Mouse (Mus musculus) brain, embryonic 14.5 days (tissue): ENCODE measurements around the gene Tlr9. TPM values are rescaled to one million over a fixed set of nuclear protein-coding genes. Genes with fewer than 3 reads are reported as not detected.

Experiments
- DNase-seq: peaks from one replicate; pipeline ENCODE4 v3.0.0-alpha.2; 2011; ENCODE audit warnings: low read depth
- CTCF ChIP-seq: fragments of 200-500 bp; IDR thresholded peaks from 2 replicates; pipeline ENCODE4 v1.5.1; 2012; ENCODE audit warnings: inconsistent platforms, mild to moderate bottlenecking, moderate library complexity, borderline replicate concordance; ENCODE audit not compliant: insufficient read depth, insufficient read length; ENCODE audit errors: extremely low read depth
- POLR2A ChIP-seq: fragments of 200-500 bp; IDR thresholded peaks from 2 replicates; pipeline ENCODE4 v1.6.1; 2012; ENCODE audit warnings: mild to moderate bottlenecking, inconsistent platforms, borderline replicate concordance; ENCODE audit not compliant: poor library complexity, insufficient read depth, insufficient read length, severe bottlenecking; ENCODE audit errors: extremely low read depth
- polyA plus RNA-seq: library from polyadenylated mRNA; depleted of rRNA; stranded (reverse); fragments of >200 nt; gene quantifications from 2 replicates; pipeline ENCODE4 v1.2.3, GENCODE M21; 2012; rRNA removed

Gene Tlr9
- polyA plus RNA-seq, 1 experiment: 0.45 TPM

- DNase-seq: no peak
- TF ChIP-seq POLR2A (no peak), CTCF (no peak)
These were observed 52.3 kb downstream of the Tlr9 start for GRCm38 (mm10) chr9:106274652-106275180.

DNA sequence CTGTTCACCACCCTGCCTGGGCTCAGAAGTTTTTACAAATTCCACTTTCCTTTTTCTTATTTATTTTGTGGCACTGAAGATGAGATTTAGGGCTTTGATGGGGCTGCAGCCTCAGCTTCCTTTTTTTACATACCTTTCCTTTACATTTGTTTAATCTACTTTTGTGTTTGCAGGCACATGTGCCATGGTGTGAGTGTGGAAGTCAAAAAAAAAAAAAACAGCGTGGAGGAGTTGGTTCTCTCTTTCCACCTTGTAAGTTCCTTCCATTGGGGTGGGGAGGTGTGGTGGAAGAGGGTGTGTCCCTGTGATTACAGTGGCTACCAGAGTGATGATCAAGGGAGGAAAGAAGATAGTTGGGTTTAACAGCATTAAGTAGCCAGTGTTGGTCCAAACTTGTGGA is 53.4 kb downstream of the Tlr9 start:
- TF ChIP-seq CTCF: no peak
- TF ChIP-seq POLR2A: no peak
- no peak for DNase-seq

Other genes starting within 250 kb of the Tlr9 start
- gene Col6a4, start 125.8 kb upstream of the Tlr9 start, polyA plus RNA-seq: 2.1 TPM in 2 replicates
- 1.3 and 1.6 TPM in 2 replicates for gene Glyctk, start 64.5 kb upstream of the Tlr9 start, polyA plus RNA-seq
- 169 and 175 TPM in 2 replicates for gene Wdr82, start 51.7 kb upstream of the Tlr9 start, polyA plus RNA-seq
- gene Ppm1m, start 22.9 kb upstream of the Tlr9 start, polyA plus RNA-seq: 24.1 and 26.7 TPM in 2 replicates
- gene Twf2, start 19.5 kb upstream of the Tlr9 start, polyA plus RNA-seq: 51.1 and 63.8 TPM in 2 replicates
- gene Alas1, start 26.1 kb downstream of the Tlr9 start, polyA plus RNA-seq: 75.2 and 75.4 TPM in 2 replicates
- 10.4 and 15.4 TPM in 2 replicates for gene Poc1a, start 58.5 kb downstream of the Tlr9 start, polyA plus RNA-seq
- gene Dusp7, start 146.0 kb downstream of the Tlr9 start, polyA plus RNA-seq: 41.5 and 50.3 TPM in 2 replicates
- 747 and 913 TPM in 2 replicates for gene Rpl29, start 206.9 kb downstream of the Tlr9 start, polyA plus RNA-seq
- gene Acy1, start 215.7 kb downstream of the Tlr9 start, polyA plus RNA-seq: 14.9 and 15.7 TPM in 2 replicates
- gene Abhd14b, start 224.9 kb downstream of the Tlr9 start, polyA plus RNA-seq: 12.8 and 20.4 TPM in 2 replicates
- gene Abhd14a, start 225.1 kb downstream of the Tlr9 start, polyA plus RNA-seq: 59.1 and 68.9 TPM in 2 replicates
- 607 and 743 TPM in 2 replicates for gene Pcbp4, start 230.7 kb downstream of the Tlr9 start, polyA plus RNA-seq
- gene Gpr62, start 243.3 kb downstream of the Tlr9 start, polyA plus RNA-seq: 0.35 and 0.52 TPM in 2 replicates